Mouse (Mus musculus): ENCODE measurements around the gene Mpp4.

DNA sequence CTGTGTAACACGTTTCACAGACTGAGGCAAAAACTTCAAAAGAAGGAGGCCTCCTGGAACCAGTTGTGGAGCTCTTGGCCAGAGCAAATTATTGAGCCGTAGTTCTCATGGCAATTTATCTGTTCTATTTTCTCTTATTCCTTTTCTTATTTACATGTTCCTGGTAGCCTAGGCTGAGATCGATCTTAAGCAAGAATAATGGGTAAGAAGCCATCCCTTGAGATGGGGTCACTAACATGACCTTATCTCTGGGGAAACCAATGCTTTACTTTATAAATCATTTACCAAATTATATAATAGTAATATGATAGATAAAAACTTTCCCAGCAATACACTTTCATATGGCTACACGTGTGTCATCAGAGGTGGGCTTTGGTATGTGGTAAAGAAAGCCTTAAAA lies 10.8 kb downstream of the Mpp4 start:
- TF ChIP-seq MYOG (IDR thresholded peaks at IDR 0.05; ENCODE audit: control insufficient read depth in 1 of 3, insufficient read depth in 1 of 3, insufficient read length in 2 of 3, low read depth in 2 of 3) = no peak
- no peak for TF ChIP-seq USF1 (IDR thresholded peaks at IDR 0.05; ENCODE audit: low read depth)
- no peak for TF ChIP-seq POLR2A (IDR thresholded peaks at IDR 0.05; ENCODE audit: insufficient read length, low read depth)
- TF ChIP-seq E2F4 (IDR thresholded peaks at IDR 0.05; ENCODE audit: insufficient read depth) = no peak
- no peak for TF ChIP-seq POLR2AphosphoS2 (IDR thresholded peaks at IDR 0.05; ENCODE audit: insufficient read length, low read depth)
- TF ChIP-seq REST (IDR thresholded peaks at IDR 0.05; ENCODE audit: insufficient read depth, insufficient read length) = no peak
- TF ChIP-seq CEBPB (IDR thresholded peaks at IDR 0.05; ENCODE audit: insufficient read depth, poor library complexity, severe bottlenecking) = no peak
- TF ChIP-seq SRF (IDR thresholded peaks at IDR 0.05; ENCODE audit: control insufficient read depth, insufficient read length, low read depth) = no peak
- no peak for TF ChIP-seq MYOD1 (IDR thresholded peaks at IDR 0.05; ENCODE audit: control insufficient read depth in 1 of 3, insufficient read length in 2 of 3, low read depth in 2 of 3)
